Mouse (Mus musculus): Measurements from ENCODE around the gene Spaca3. TPM values are rescaled to one million over a fixed set of nuclear protein-coding genes. Genes with fewer than 3 reads are reported as not detected.

Gene Spaca3
- polyA plus RNA-seq, 2 experiments = 0.11 TPM; not detected in 1

DNA sequence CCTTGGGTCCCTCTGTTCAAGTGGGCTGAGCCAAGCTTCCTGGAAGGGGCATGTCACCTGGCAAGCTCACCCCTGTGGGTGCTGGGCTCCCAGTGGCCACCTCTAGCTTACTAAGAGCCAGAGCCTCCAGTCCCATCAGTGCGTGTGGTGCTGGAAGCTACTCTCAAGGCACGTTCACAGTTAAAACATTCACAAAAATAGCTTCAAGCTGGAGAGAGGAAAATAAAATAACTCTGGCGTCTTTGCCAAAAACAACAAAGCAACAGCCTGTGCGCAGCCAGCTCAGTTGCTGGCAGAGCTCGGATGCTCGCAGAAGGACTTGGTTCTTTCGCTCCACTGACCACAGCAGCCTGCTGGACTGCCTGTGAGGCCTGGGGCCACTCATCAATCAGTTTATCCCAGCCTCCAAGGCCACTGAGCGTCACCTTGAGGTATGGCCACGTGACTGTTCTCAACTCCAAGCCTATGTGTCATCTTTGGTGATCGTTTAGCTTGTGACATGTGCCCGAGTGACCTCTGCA, 19.0 kb downstream of the Spaca3 start:
- Histone ChIP-seq H3K36me3 (replicated peaks; ENCODE audit: control insufficient read depth, insufficient read depth, low read depth) (no peaks in the 10 kb centered on the region), H3K4me2 (ENCODE audit: low read depth) (no peak overlapping the region), H3K27ac (no peak overlapping the region), H3K27me3 (ENCODE audit: control insufficient read depth, insufficient read depth, low read length) (no peaks in the 10 kb centered on the region; the same call in 1 of the 2 replicates), H3K4me3 (ENCODE audit: insufficient read depth in 1 of 2, low read depth in 2 of 2, low read length in 2 of 2) (no peak overlapping the region), H3K9ac (replicated peaks) (no peak overlapping the region), H3K9me3 (ENCODE audit: control insufficient read depth, low read length) (no peaks in the 10 kb centered on the region), H3K4me1 (replicated peaks; ENCODE audit: control insufficient read depth in 2 of 2, insufficient read depth in 2 of 2, low read length in 1 of 2) (peaks cover 11 to 13% of the 10 kb centered on the region in 2 experiments)
- no peak for DNase-seq (ENCODE audit: low read depth in 3 of 3, low spot score in 3 of 3)
- WGBS (ENCODE audit: insufficient replicate concordance) = 65% methylated on average over 11 of the region's 11 CpGs
- no peak for ATAC-seq (ENCODE audit: insufficient read depth)
- TF ChIP-seq CTCF (IDR thresholded peaks at IDR 0.05; ENCODE audit: low read depth) = no peak
- TF ChIP-seq EP300 (IDR thresholded peaks at IDR 0.05; ENCODE audit: low read depth) = no peak

DNA sequence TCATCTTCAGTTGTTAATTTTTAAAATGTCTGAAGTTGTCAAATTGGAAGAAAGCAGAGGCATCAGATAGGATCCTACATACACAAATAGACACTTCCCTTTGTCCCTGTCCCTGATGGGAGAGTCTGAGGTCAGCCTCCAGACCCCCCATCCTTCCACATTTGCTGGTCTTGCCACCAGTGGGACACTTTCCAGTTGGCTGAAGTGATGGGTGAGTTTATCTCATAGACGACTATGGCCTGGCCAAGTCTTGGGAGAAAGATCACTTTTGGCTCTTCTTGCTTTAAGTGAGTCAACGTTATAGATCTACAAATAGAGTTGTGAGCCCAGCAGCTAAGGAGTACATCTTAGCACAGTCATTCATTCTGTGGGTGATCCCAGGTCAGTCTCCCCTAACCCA, 19.9 kb downstream of the Spaca3 start:
- TF ChIP-seq EP300 (IDR thresholded peaks at IDR 0.05; ENCODE audit: low read depth) = no peak
- no peak overlapping the region for H3K27ac ChIP-seq
- no peak overlapping the region for H3K9ac ChIP-seq (replicated peaks)
- DNase-seq (ENCODE audit: low read depth in 3 of 3, low spot score in 3 of 3) (no peak), ATAC-seq (ENCODE audit: insufficient read depth) (no peak)
- H3K36me3 ChIP-seq (replicated peaks; ENCODE audit: control insufficient read depth, insufficient read depth, low read depth) = no peaks in the 10 kb centered on the region
- H3K4me3 ChIP-seq (ENCODE audit: insufficient read depth in 1 of 2, low read depth in 2 of 2, low read length in 2 of 2) = no peak overlapping the region
- H3K9me3 ChIP-seq (ENCODE audit: control insufficient read depth, low read length) = no peaks in the 10 kb centered on the region
- peaks cover 4 to 5% of the 10 kb centered on the region in 2 experiments; a peak in 2 of 4 replicates for H3K4me1 ChIP-seq (replicated peaks; ENCODE audit: control insufficient read depth in 2 of 2, insufficient read depth in 2 of 2, low read length in 1 of 2)
- no peaks in the 10 kb centered on the region; the same call in 1 of the 2 replicates for H3K27me3 ChIP-seq (ENCODE audit: control insufficient read depth, insufficient read depth, low read length)
- WGBS (ENCODE audit: insufficient replicate concordance) = 58% methylated on average over 2 of the region's 2 CpGs
- H3K4me2 ChIP-seq (ENCODE audit: low read depth) = no peak overlapping the region

DNA sequence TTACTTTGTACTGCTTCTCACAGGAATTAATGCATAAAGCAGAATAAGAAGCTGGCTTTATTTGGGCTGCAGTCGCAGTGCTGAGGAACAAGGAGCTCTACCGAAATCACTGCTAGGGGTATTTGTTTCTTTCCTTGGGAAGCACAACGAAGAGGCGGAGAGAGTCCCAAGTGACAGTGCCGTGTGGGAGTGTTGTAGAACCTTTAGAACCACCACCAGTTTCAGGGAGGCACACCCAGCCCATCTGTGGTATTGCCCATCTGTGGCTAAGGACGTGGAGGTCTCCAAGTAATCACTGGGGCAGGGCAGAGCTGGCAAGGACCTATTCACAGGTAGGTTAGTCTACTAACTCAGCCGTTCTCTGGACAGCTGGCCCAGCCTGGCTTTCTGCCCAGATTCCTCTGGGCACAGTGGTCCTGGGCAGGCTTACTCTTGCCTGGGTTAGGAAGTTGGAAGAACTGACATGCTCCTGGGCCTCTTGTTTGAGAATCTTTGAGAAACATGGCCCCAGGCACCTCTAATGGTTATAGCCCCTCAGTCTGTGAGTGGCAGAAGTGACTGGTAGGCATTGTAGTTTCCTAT, 24.2 kb downstream of the Spaca3 start:
- H3K9ac ChIP-seq (replicated peaks) = no peak overlapping the region
- TF ChIP-seq CTCF (IDR thresholded peaks at IDR 0.05; ENCODE audit: low read depth) (no peak), EP300 (IDR thresholded peaks at IDR 0.05; ENCODE audit: low read depth) (no peak)
- H3K4me2 ChIP-seq (ENCODE audit: low read depth) = no peak overlapping the region
- H3K27ac ChIP-seq = no peak overlapping the region
- WGBS (ENCODE audit: insufficient replicate concordance) = 65% methylated on average over 7 of the region's 7 CpGs
- no peak for DNase-seq (ENCODE audit: low read depth in 3 of 3, low spot score in 3 of 3)
- no peaks in the 10 kb centered on the region for H3K4me1 ChIP-seq (replicated peaks; ENCODE audit: control insufficient read depth in 2 of 2, insufficient read depth in 2 of 2, low read length in 1 of 2)
- no peak overlapping the region for H3K4me3 ChIP-seq (ENCODE audit: insufficient read depth in 1 of 2, low read depth in 2 of 2, low read length in 2 of 2)
- H3K9me3 ChIP-seq (ENCODE audit: control insufficient read depth, low read length) = no peaks in the 10 kb centered on the region
- H3K27me3 ChIP-seq (ENCODE audit: control insufficient read depth, insufficient read depth, low read length) = no peaks in the 10 kb centered on the region; the same call in 1 of the 2 replicates
- no peak for ATAC-seq (ENCODE audit: insufficient read depth)
- no peaks in the 10 kb centered on the region for H3K36me3 ChIP-seq (replicated peaks; ENCODE audit: control insufficient read depth, insufficient read depth, low read depth)

DNA sequence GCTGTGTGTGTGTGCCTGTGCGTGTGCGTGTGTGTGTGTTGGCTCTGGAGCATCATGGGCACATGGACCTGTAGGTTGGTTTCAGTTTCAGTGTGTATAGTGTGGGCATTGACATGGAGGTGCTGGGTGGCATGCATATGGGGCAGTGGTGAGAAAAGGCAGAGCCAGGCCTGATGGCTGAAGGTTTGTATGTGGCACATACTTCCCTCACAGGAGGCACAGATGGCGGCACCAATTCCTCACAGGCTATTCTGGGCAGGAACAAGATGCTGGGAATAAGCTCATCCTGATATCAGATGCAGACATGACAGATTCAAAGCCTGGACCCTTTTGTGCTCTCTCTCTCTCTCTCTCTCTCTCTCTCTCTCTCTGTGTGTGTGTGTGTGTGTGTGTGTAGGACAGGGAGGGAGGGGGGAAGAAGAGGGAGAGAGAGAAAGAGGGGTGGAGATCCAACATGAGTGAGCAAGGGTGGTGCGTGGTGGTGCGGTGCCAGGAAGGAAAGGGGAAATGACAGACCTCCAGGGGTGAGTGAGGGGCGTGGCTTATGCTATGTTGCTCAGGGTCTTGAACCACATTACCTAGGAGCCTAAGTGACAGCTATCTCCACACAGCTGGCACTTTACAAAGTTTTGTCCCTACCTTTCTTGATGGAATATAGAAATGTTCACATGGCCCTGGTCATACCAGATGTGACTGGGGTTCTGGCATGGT, 26.5 kb downstream of the Spaca3 start:
- no peaks in the 10 kb centered on the region; the same call in 1 of the 2 replicates for H3K27me3 ChIP-seq (ENCODE audit: control insufficient read depth, insufficient read depth, low read length)
- H3K27ac ChIP-seq = no peak overlapping the region
- H3K36me3 ChIP-seq (replicated peaks; ENCODE audit: control insufficient read depth, insufficient read depth, low read depth) = no peaks in the 10 kb centered on the region
- no peak overlapping the region for H3K4me3 ChIP-seq (ENCODE audit: insufficient read depth in 1 of 2, low read depth in 2 of 2, low read length in 2 of 2)
- DNase-seq (ENCODE audit: low read depth in 3 of 3, low spot score in 3 of 3) (no peak), ATAC-seq (ENCODE audit: insufficient read depth) (no peak)
- H3K9me3 ChIP-seq (ENCODE audit: control insufficient read depth, low read length) = no peaks in the 10 kb centered on the region
- no peak overlapping the region for H3K9ac ChIP-seq (replicated peaks)
- H3K4me2 ChIP-seq (ENCODE audit: low read depth) = no peak overlapping the region
- WGBS (ENCODE audit: insufficient replicate concordance) = 38% methylated on average over 6 of the region's 6 CpGs
- no peak for TF ChIP-seq CTCF (IDR thresholded peaks at IDR 0.05; ENCODE audit: low read depth)
- TF ChIP-seq EP300 (IDR thresholded peaks at IDR 0.05; ENCODE audit: low read depth) = no peak
- no peaks in the 10 kb centered on the region for H3K4me1 ChIP-seq (replicated peaks; ENCODE audit: control insufficient read depth in 2 of 2, insufficient read depth in 2 of 2, low read length in 1 of 2)

DNA sequence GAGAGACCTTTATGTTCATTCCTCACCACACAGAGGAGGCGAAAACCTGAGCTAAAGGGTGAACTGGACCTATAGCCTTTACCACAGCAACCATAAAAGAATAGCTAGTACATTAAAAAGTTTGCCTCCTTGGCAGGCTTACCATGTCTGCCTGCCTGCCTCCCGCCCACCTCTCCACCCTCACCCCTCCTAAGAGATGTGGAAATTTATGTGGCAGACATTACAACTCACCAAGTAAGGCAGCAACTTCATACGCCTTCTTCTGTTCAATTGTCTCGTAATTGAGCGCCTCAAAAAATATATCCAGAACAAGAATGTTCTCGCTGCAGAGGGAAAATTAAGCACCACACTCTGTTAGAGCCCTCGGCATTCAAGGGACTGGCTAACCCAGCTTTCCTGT, 28.2 kb downstream of the Spaca3 start:
- no peaks in the 10 kb centered on the region for H3K9me3 ChIP-seq (ENCODE audit: control insufficient read depth, low read length)
- H3K4me2 ChIP-seq (ENCODE audit: low read depth) = no peak overlapping the region
- H3K36me3 ChIP-seq (replicated peaks; ENCODE audit: control insufficient read depth, insufficient read depth, low read depth) = no peaks in the 10 kb centered on the region
- H3K9ac ChIP-seq (replicated peaks) = no peak overlapping the region
- 61% methylated on average over 7 of the region's 7 CpGs for WGBS (ENCODE audit: insufficient replicate concordance)
- ATAC-seq (ENCODE audit: insufficient read depth) (no peak), DNase-seq (ENCODE audit: low read depth in 3 of 3, low spot score in 3 of 3) (no peak)
- H3K4me3 ChIP-seq (ENCODE audit: insufficient read depth in 1 of 2, low read depth in 2 of 2, low read length in 2 of 2) = no peak overlapping the region
- H3K27ac ChIP-seq = no peak overlapping the region
- TF ChIP-seq CTCF (IDR thresholded peaks at IDR 0.05; ENCODE audit: low read depth) (no peak), EP300 (IDR thresholded peaks at IDR 0.05; ENCODE audit: low read depth) (no peak)
- no peaks in the 10 kb centered on the region for H3K4me1 ChIP-seq (replicated peaks; ENCODE audit: control insufficient read depth in 2 of 2, insufficient read depth in 2 of 2, low read length in 1 of 2)
- H3K27me3 ChIP-seq (ENCODE audit: control insufficient read depth, insufficient read depth, low read length) = no peaks in the 10 kb centered on the region; the same call in 1 of the 2 replicates
